Mouse (Mus musculus) hindlimb bud, embryonic 11.5 days (tissue): ENCODE data around the gene Dhx15.

Experiments
- DNase-seq: peaks from one replicate; pipeline ENCODE4 v3.0.0-alpha.2; 2012; ENCODE audit warnings: low read depth, low spot score; ENCODE audit errors: extremely low spot score

Dhx15 gene

GRCm38 (mm10) chr5:52147141-52147540 is 43.2 kb downstream of the Dhx15 start:
- DNase-seq, result no peak

- no peak for DNase-seq
These were observed 44.6 kb downstream of the Dhx15 start for GRCm38 (mm10) chr5:52145684-52146083.

DNA sequence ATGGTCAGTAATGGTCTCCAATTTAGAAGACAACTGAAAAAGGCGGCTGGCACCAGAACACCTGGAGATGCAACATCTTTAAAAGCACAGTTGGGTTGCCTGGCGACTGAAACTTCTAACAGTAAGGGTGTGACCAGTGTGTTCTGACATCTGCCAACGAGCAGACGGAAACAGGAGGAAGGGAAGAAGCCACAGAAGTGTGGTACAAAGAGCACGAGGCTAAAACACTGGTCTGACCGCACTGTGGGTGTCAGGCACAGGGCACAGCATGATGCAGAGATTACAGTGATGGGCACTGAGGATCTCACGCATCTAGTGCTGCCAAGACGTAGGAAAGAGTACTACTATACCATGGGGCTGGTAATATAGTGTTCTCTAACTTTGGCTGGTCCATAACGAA is 48.4 kb downstream of the Dhx15 start:
- DNase-seq, result no peak

DNA sequence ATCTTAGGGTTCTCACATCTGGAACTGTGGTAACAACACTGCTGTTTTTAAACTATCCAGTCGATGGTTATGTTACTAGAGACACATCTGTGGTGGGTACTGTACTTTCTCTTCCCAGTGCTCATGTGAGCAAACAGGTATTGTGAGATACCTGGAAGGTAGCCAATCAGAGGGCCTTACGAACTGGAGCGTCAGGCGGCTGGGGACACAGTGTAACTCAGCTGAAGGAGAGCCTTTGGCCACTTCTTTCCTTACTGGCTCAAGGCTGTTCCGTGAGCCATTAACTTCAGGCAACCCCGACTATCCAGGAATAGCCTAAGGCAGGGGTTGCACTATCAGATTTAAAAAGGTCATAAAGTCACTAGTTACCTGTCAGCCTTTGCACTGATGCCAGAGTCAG is 51.5 kb downstream of the Dhx15 start:
- DNase-seq, result no peak

DNA sequence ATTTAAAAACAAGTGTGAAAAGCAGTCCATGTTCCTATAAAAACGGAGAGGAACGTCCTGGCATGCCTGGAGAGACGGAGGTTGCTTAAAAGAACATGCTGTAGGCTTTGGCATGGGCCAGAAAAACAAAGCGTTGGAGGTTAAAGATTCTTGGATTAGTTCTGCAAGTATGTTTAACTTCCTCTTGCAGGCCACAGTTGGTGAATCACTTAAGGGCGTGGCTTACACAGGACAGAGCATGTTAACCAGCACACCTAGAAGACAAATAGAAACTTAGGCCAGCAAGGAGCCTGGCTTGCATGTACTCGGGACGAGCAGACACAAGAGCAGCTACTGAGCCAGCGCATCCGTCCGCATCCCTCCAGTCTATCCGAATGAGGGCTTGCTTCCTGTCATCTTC is 52.2 kb downstream of the Dhx15 start:
- no peak for DNase-seq

DNA sequence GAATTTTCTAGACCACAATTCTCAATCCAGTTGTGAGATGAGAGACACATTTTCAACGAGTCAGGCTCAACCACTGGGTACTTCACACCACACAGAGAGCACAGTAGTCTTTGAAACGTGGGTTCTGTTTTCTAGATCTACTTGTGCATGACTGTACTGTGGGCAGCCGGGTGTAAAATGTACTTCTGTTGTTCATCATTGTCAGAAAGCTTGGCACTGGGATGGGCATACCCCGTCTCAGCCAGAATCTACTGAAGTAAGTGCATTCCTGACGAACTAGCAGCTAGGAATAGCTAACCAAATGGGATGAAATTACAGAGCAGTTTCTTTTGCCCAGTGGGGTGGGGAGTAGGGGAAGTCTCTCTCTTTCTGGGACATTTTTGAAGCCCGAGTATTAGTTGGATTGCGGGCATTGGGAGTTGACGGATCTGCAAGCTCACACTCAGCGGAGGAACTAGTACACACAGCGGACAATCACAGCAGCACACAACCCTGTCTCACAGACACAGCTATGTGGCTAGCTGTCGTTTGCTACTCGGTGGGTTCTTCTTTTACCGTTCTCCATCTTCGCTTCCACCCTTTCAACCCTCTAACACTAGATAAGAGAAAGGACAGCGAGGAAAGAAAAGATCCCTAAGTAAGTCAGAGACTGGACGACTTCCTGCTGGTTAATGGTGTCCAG is 54.7 kb downstream of the Dhx15 start:
- no peak for DNase-seq

DNA sequence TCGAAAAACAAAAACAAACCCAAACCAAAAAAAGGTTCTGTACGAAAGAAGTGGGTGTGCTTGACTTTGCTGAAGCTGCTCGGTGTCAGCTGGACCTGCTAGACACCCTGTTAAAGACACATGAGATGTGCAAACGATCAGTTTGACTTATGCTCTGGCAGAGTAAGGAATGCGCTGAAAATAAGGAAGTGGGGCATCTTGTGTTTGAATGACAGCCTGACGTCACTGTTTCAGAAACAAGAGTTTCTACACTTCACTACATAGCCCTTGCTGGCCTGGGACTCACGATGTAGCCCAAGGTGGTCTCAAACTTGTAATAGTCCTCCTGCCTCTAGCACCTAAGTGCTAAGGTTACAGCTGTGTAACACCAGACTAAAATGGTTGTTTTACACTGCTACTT is 57.5 kb downstream of the Dhx15 start:
- DNase-seq, result no peak

DNA sequence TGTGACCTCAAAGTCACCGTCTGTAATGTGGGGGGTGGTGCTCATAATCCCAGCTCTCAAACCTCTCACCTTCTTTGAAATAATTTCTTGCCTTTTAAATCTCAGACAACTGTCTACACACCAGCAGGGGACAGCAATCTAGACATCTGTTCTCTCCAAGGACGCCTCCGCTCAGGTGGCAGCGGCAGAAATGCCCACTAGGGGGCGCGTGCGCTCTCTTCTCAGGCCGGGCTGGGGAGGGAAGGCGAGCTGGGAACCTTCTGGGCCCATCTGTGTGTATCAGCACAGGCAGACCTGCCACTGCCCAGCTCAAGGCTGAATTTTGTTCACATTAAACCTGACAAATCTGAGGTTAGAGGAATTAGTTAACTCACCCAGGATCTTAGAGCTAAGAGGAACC is 58.2 kb downstream of the Dhx15 start:
- DNase-seq, result no peak

GRCm38 (mm10) chr5:52131389-52131788 is 58.9 kb downstream of the Dhx15 start:
- no peak for DNase-seq

DNA sequence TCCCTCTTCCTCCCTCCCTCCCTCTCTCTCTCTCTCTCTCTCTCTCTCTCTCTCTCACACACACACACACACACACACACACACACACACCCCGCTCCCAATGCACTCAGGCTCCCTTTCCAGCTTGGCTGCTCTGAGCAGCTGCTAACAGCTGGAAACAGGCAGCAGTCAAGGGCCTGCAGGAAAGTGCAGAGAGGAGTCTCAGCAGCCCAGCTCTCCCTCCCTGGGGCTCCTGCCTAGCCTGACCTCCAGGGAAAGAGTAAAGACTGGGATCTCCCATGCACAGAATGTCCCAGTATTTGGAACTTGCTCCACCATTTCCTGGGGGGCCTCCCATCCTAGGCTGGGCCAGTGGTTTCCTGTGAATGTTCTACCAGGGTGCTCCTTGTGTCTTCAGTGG is 59.8 kb downstream of the Dhx15 start:
- DNase-seq, result no peak

DNA sequence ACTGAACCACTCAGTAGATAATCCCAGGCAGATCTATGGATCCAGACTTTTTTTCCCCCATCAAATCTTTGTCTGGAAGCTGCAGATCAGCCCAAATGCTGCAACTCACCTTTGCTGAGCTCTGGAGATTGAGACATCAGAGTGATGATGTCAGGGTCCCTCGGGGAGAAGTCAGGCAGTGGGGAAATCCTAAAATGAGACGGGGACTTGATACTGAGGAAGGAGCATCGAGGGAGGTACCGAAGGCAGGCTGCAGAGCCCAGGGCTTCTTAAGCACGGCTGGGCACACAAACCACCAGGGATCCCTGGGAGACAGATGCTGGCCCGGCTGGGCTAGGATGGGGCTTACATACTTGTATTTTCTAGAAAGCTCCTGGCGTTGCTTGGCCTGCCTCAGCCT is 64.1 kb downstream of the Dhx15 start:
- DNase-seq, result no peak

DNA sequence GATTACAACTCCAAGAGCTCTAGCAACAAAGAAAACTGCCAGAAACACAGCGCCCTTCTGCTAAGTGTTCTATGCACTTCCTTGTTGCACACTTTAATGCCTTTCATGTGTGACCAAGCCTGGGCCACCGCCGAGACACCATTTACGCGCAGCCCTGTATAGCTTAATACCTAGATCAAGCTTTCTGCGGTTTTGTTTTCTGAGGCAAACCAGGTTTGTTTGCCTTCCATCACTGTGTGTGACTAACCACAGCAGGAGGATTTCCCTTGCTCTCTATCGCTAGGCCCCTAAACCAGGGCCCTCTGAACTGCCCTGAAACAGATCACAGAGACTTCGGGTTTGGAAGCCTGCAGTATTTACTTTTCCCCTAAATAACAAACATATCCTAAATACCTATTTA is 64.5 kb downstream of the Dhx15 start:
- DNase-seq, result no peak

GRCm38 (mm10) chr5:52122146-52122545 is 68.2 kb downstream of the Dhx15 start:
- DNase-seq, result no peak

GRCm38 (mm10) chr5:52119822-52120221 is 70.5 kb downstream of the Dhx15 start:
- DNase-seq, result no peak

DNA sequence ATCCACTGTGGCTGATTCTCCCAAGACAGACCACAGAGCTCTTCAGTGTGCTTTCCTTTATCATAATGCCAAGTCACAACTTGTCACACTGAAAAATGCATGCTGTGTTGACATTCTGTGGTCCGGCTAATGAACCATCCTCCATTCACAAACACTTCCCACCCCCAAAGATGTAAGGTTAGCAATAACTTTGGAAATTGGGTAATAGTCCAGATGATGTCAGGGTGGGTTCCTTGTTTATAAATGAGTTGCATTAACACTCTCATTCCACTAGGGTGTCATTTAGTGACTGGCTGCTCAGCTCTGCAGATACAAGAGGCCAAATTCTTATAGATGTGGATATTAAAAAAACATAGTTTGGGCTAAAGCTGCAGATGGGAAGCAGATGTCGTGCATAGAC is 71.1 kb downstream of the Dhx15 start:
- DNase-seq, result no peak

DNA sequence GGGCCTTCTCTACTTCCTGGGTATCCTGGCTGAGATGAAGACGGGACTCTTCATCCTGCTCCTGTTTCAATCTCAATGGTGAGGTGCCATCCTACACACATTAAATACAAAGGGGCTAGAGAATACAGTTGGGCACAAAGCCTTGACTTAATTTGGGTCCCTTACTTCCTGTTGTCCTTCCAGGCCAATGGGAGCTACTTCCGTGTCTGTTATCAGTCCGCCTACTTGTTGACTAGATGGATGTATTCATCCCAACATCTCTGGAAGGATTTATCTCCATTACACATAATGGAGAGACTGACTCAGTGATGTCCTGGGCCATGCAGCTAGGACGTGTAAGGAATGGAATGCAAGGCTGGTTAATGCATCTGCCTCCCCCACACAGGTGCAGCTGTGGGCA is 72.5 kb downstream of the Dhx15 start:
- DNase-seq, result no peak

DNA sequence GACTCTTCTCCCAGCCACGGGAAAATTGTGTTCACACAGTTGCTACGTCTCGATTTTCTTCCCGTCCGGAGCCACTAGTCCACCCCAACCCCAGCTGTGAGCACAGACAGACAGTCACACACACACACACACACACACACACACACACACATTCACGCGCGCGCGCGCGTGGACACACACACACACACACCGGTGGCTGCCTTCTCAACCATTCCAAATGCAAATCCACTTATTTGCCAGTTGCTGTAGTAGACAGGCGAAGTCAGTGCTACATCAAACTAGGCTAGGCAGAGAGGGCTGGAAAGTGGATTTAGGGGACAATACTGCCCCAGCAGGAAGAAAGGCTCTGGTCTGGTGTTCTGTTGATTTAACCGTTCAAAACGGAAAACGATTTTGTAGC is 73.9 kb downstream of the Dhx15 start:
- DNase-seq, result no peak

DNA sequence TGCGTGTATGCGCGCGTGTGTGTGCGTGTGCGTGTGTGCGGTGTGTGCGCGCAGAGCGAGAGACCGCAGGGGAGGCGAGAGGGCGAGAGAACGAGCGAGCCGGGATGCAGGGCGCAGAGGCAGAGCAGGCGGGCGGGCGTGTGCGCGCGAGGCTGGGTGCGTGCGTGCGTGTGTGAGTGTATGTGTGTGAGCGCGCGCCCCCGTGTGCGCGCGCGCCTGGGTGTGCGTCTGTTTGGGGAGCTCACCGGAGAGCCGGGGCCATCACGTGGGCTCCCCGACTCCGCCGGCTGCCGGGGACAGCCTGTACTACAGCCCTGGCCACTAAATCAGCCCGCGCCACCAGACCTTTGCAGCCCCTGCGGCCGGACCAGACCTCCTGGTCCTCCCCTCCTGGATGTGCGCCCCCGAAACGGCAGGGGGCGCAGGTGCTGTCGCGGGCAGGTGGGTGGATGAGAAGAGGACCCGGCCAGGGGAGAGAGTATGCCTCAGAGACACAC is 74.4 kb downstream of the Dhx15 start:
- no peak for DNase-seq

GRCm38 (mm10) chr5:52114751-52115451 is 75.4 kb downstream of the Dhx15 start:
- DNase-seq, result no peak

DNA sequence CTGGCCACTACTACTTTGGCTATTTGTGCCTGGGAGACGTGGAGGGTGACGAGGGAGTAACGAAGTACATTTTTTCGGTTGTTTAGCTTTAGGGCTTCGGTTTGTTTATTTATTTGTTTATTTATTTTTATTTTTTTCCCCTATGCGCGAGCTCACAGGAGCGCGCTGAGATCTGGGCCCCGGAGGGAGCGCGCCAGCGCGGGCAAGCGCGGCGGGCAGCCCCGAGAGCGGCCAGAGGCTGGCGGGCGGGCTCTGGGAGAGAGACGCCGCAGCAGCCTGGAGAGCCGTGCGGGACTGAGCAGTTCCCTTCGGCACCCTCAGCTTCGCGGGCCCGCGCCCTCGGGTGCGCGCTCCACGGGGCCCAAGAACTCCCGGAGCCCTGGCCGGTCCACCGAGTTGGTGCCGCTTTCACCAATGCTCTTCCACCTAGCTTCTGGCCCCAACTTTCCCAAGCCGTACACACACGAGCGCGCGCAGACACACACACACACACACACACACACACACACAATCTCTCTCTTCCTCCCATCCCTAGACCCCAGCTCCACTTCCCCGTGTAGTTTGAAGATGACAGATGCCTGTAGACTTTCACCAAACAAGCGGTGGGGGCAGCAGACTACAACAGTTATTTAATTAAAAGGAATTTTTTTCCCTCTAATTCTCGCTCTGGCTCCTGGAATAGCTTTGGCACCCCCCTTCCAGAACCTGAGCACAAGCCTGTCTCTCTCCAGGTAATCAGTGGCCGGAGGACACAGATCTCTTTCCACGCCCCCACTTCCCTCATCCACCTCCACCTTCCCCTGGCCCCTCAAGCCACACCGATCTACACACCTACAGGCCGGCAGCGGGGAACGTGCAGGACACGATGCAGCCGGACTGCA is 76.2 kb downstream of the Dhx15 start:
- no peak for DNase-seq

GRCm38 (mm10) chr5:52112953-52113841 is 77.1 kb downstream of the Dhx15 start:
- DNase-seq, result no peak
